ENCODE assay signal across 7 mouse cellular contexts in genomic region chr3:89340465-89340864, GRCm38 (mm10). TPM values are rescaled to one million over a fixed set of nuclear protein-coding genes. Genes with fewer than 3 reads are reported as not detected.
DNase-seq lines count a peak whose midpoint lies in the region; ATAC-seq lines count a peak whose summit lies in the region.

No protein-coding gene starts in this region.

- no peak overlapping the region for H3K27ac ChIP-seq in forebrain, embryonic 15.5 days (replicated peaks)
- H3K27ac ChIP-seq in hindbrain, embryonic 12.5 days, result no peak overlapping the region

- H3K36me3 ChIP-seq in forebrain, embryonic 15.5 days, result peaks cover 3% of the 10 kb centered on the region; the same call in 1 of the 2 replicates
- peaks cover 9% of the 10 kb centered on the region; the same call in 1 of the 2 replicates for H3K36me3 ChIP-seq in hindbrain, embryonic 12.5 days

- H3K27me3 ChIP-seq in forebrain, embryonic 15.5 days, result no peaks in the 10 kb centered on the region
- H3K27me3 ChIP-seq in hindbrain, embryonic 12.5 days, result no peaks in the 10 kb centered on the region

- peaks cover 53% of the 10 kb centered on the region for H3K4me1 ChIP-seq in forebrain, embryonic 15.5 days
- peaks cover 36% of the 10 kb centered on the region for H3K4me1 ChIP-seq in hindbrain, embryonic 12.5 days

- peak overlapping the region; percentile 36 for H3K4me3 ChIP-seq in forebrain, embryonic 15.5 days
- H3K4me3 ChIP-seq in hindbrain, embryonic 12.5 days, result peak overlapping the region; percentile 26

- H3K4me2 ChIP-seq in forebrain, embryonic 15.5 days (replicated peaks), result peak overlapping the region; percentile 61
- peak overlapping the region; percentile 69 for H3K4me2 ChIP-seq in hindbrain, embryonic 12.5 days (replicated peaks)

- WGBS in forebrain, embryonic 15.5 days, result 4% methylated on average over 11 of the region's 11 CpGs
- 3% methylated on average over 11 of the region's 11 CpGs for WGBS in hindbrain, embryonic 12.5 days

- H3K9me3 ChIP-seq in forebrain, embryonic 15.5 days, result no peaks in the 10 kb centered on the region
- no peaks in the 10 kb centered on the region for H3K9me3 ChIP-seq in hindbrain, embryonic 12.5 days (replicated peaks)

- DNase-seq in WW6 (ENCODE audit: low read depth, low spot score), result peak; percentile 61
- peak; percentile 77 to 83 for DNase-seq in cerebellum, adult 18-20 months
- peak; percentile 68 to 74 for DNase-seq in left cerebral cortex, postnatal 25 days (ENCODE audit: low spot score in 2 of 2)
- peak; percentile 47 for DNase-seq in skeletal muscle tissue, adult 2 months (ENCODE audit: low read depth, low spot score)

- ATAC-seq in forebrain, embryonic 15.5 days (replicated peaks), result peak; percentile 31
- ATAC-seq in hindbrain, embryonic 12.5 days (ENCODE audit: low FRiP score), result peak; percentile 18; the same call in 1 of the 2 replicates
- peak; percentile 73 for ATAC-seq in megakaryocyte-erythroid progenitor cell, adult 5-6 weeks (replicated peaks; ENCODE audit: low FRiP score, low TSS enrichment, poor library complexity, severe bottlenecking)

- intact Hi-C loops in left cerebral cortex, postnatal 25 days (cut with DNase I), result no loop called here

- peak overlapping the region; percentile 40; the same call in 1 of the 2 replicates for H3K9ac ChIP-seq in forebrain, embryonic 15.5 days (replicated peaks)
- H3K9ac ChIP-seq in hindbrain, embryonic 12.5 days, result peak overlapping the region; percentile 52

RNA-seq across cellular contexts. Expression of gene Efna4, which starts 2.6 kb away (rescaled TPM):
- 14.4 and 15.7 TPM in 2 replicates for polyA plus RNA-seq in forebrain, embryonic 15.5 days (2015; fragmentation: Nextera tagmentation; extraction: Ambion mirVana)
- 20.5 and 21.4 TPM in 2 replicates for polyA plus RNA-seq in hindbrain, embryonic 12.5 days (2016; fragmentation: Nextera tagmentation; extraction: Ambion mirVana)
- total RNA-seq in left cerebral cortex, postnatal 25 days (2021), result under 1 TPM; 0.27 to 0.37 TPM
- total RNA-seq in megakaryocyte-erythroid progenitor cell, adult 5-6 weeks (2014; fragmentation: Nextera tagmentation), result 0.30 TPM in 1 of 2 replicates, not detected in the other
- 0.30 TPM in 1 of 2 replicates, not detected in the other for total RNA-seq in megakaryocyte-erythroid progenitor cell, adult 5-6 weeks (2017)

RNA-seq across cellular contexts. Expression of gene Adam15, which starts 9.3 kb away (rescaled TPM):
- 32.9 and 34.0 TPM in 2 replicates for polyA plus RNA-seq in forebrain, embryonic 15.5 days (2015; fragmentation: Nextera tagmentation; extraction: Ambion mirVana)
- 40.3 and 41.9 TPM in 2 replicates for polyA plus RNA-seq in hindbrain, embryonic 12.5 days (2016; fragmentation: Nextera tagmentation; extraction: Ambion mirVana)
- total RNA-seq in left cerebral cortex, postnatal 25 days (2021), result 100 to 1,000 TPM; 101 to 105 TPM
- 7.4 and 11.4 TPM in 2 replicates for total RNA-seq in megakaryocyte-erythroid progenitor cell, adult 5-6 weeks (2014; fragmentation: Nextera tagmentation)
- 2.3 and 6.4 TPM in 2 replicates for total RNA-seq in megakaryocyte-erythroid progenitor cell, adult 5-6 weeks (2017)

RNA-seq across cellular contexts. Expression of gene Efna3, which starts 17.7 kb away (rescaled TPM):
- polyA plus RNA-seq in forebrain, embryonic 15.5 days (2015; fragmentation: Nextera tagmentation; extraction: Ambion mirVana), result 41.0 and 42.5 TPM in 2 replicates
- 21.7 and 22.2 TPM in 2 replicates for polyA plus RNA-seq in hindbrain, embryonic 12.5 days (2016; fragmentation: Nextera tagmentation; extraction: Ambion mirVana)
- 10 to 100 TPM; 51.3 to 56.8 TPM for total RNA-seq in left cerebral cortex, postnatal 25 days (2021)
- not detected in 2 replicates for total RNA-seq in megakaryocyte-erythroid progenitor cell, adult 5-6 weeks (2014; fragmentation: Nextera tagmentation)
- total RNA-seq in megakaryocyte-erythroid progenitor cell, adult 5-6 weeks (2017), result not detected in 2 replicates

RNA-seq across cellular contexts. Expression of gene Dcst2, which starts 21.3 kb away (rescaled TPM):
- 0.11 and 0.13 TPM in 2 replicates for polyA plus RNA-seq in forebrain, embryonic 15.5 days (2015; fragmentation: Nextera tagmentation; extraction: Ambion mirVana)
- 0.12 and 0.29 TPM in 2 replicates for polyA plus RNA-seq in hindbrain, embryonic 12.5 days (2016; fragmentation: Nextera tagmentation; extraction: Ambion mirVana)
- under 1 TPM in 1 of 2 experiments, not detected in 1; 0.32 TPM for total RNA-seq in left cerebral cortex, postnatal 25 days (2021)
- total RNA-seq in megakaryocyte-erythroid progenitor cell, adult 5-6 weeks (2014; fragmentation: Nextera tagmentation), result not detected in 2 replicates
- not detected in 2 replicates for total RNA-seq in megakaryocyte-erythroid progenitor cell, adult 5-6 weeks (2017)

RNA-seq across cellular contexts. Expression of gene Dcst1, which starts 24.6 kb away (rescaled TPM):
- polyA plus RNA-seq in forebrain, embryonic 15.5 days (2015; fragmentation: Nextera tagmentation; extraction: Ambion mirVana), result 0.51 and 0.89 TPM in 2 replicates
- 0.71 and 0.76 TPM in 2 replicates for polyA plus RNA-seq in hindbrain, embryonic 12.5 days (2016; fragmentation: Nextera tagmentation; extraction: Ambion mirVana)
- total RNA-seq in left cerebral cortex, postnatal 25 days (2021), result not detected
- not detected in 2 replicates for total RNA-seq in megakaryocyte-erythroid progenitor cell, adult 5-6 weeks (2014; fragmentation: Nextera tagmentation)
- total RNA-seq in megakaryocyte-erythroid progenitor cell, adult 5-6 weeks (2017), result not detected in 2 replicates

Comparison
In these comparisons a context has a peak if more than half of its experiments do, and no peak if none do; other contexts are left out.
1. ATAC-seq: peak in every context shown above with its lines; median percentile 73 in megakaryocyte-erythroid progenitor cell, adult 5-6 weeks; 31 in forebrain, embryonic 15.5 days; 18 in hindbrain, embryonic 12.5 days.
2. RNA of gene Adam15, which starts 9.3 kb away (total RNA-seq): 101 to 105 TPM in left cerebral cortex, postnatal 25 days; 2.3 to 11.4 TPM in megakaryocyte-erythroid progenitor cell, adult 5-6 weeks; every median in the first group is over 4 times any median in the second.
3. RNA of gene Efna3, which starts 17.7 kb away (total RNA-seq): 51.3 to 56.8 TPM in left cerebral cortex, postnatal 25 days; not detected in megakaryocyte-erythroid progenitor cell, adult 5-6 weeks; every median in the first group is over 10 times any median in the second.
4. Peak in every context shown above with its lines, with median percentiles within 50 percentile points of each other: DNase-seq.